Mouse (Mus musculus) liver, postnatal 0 days (tissue): Measurements from ENCODE around the gene Tbc1d16.

ENCODE experiments used
- CTCF ChIP-seq: sonication (generic); IDR thresholded peaks from 2 replicates; pipeline ENCODE4 v1.5.1; 2016; ENCODE audit warnings: antibody characterized with exemption, low read depth
- EP300 ChIP-seq: IDR thresholded peaks from 2 replicates; pipeline ENCODE4 v1.6.1; 2016; ENCODE audit warnings: antibody characterized with exemption, low read depth, mild to moderate bottlenecking

- TF ChIP-seq CTCF, result no peak
- TF ChIP-seq EP300, result no peak
Measured at GRCm38 (mm10) chr11:119138205-119138604, 90.1 kb downstream of the Tbc1d16 start.
